12 mouse cellular contexts compared by ENCODE assay signal in genomic region chr12:111535762-111536161, GRCm38 (mm10). TPM values are rescaled to one million over a fixed set of nuclear protein-coding genes. Genes with fewer than 3 reads are reported as not detected.
DNase-seq lines count a peak whose midpoint lies in the region; ATAC-seq and TF ChIP-seq lines count a peak whose summit lies in the region.
"Had no signal": no experiment of that assay in that cellular context is flagged by ENCODE, and none has a peak within 500 bp of the region (broad histone marks: within the 10 kb centered on the region; RNA-seq: fewer than 3 reads in every experiment).

No protein-coding gene starts in this region.

- H3K9me3 ChIP-seq in heart, embryonic 13.5 days = no peaks in the 10 kb centered on the region
- no peaks in the 10 kb centered on the region for H3K9me3 ChIP-seq in liver, embryonic 16.5 days (replicated peaks; ENCODE audit: control insufficient read depth, low read length)
- no peaks in the 10 kb centered on the region for H3K9me3 ChIP-seq in midbrain, postnatal 0 days (ENCODE audit: low read length)
- H3K9me3 ChIP-seq: limb, embryonic 12.5 days; midbrain, embryonic 15.5 days had no signal

- peak overlapping the region; percentile 38; the same call in 1 of the 2 replicates for H3K27ac ChIP-seq in heart, embryonic 13.5 days (replicated peaks)
- peak overlapping the region; percentile 36 for H3K27ac ChIP-seq in testis, adult 2 months (ENCODE audit: control insufficient read depth, insufficient read depth, low read depth, low read length)
- peak overlapping the region; percentile 88 for H3K27ac ChIP-seq in liver, embryonic 16.5 days (ENCODE audit: low read length)
- H3K27ac ChIP-seq in midbrain, postnatal 0 days (ENCODE audit: low read depth, low read length) = no peak overlapping the region
- H3K27ac ChIP-seq: hindbrain, embryonic 14.5 days; limb, embryonic 12.5 days; midbrain, embryonic 15.5 days had no signal

- no peak for DNase-seq in heart, postnatal 25 days (ENCODE audit: low spot score)
- no peak for DNase-seq in testis, postnatal 10 days (ENCODE audit: low spot score)
- no peak for DNase-seq in cerebellum, postnatal 4 days (ENCODE audit: low spot score in 2 of 2)
- no peak for DNase-seq in midbrain, postnatal 0 days (ENCODE audit: low spot score)
- DNase-seq in frontal cortex, postnatal 36 days (ENCODE audit: low spot score in 2 of 2) = no peak
- DNase-seq: cerebellum, postnatal 14 days had no signal

- H3K4me2 ChIP-seq in heart, embryonic 13.5 days = peak overlapping the region; percentile 1
- peak overlapping the region; percentile 51 for H3K4me2 ChIP-seq in liver, embryonic 16.5 days (ENCODE audit: low read depth, low read length)
- no peak overlapping the region for H3K4me2 ChIP-seq in midbrain, postnatal 0 days (ENCODE audit: low read depth, low read length, poor library complexity, severe bottlenecking)
- H3K4me2 ChIP-seq: hindbrain, embryonic 14.5 days; limb, embryonic 12.5 days; midbrain, embryonic 15.5 days had no signal

- no peaks in the 10 kb centered on the region for H3K27me3 ChIP-seq in heart, embryonic 13.5 days (replicated peaks)
- no peaks in the 10 kb centered on the region for H3K27me3 ChIP-seq in testis, adult 2 months (ENCODE audit: control insufficient read depth, insufficient read depth, low read length)
- H3K27me3 ChIP-seq in liver, embryonic 16.5 days (ENCODE audit: control insufficient read depth, insufficient read depth, low read depth, low read length) = peaks cover 18% of the 10 kb centered on the region
- no peaks in the 10 kb centered on the region for H3K27me3 ChIP-seq in midbrain, postnatal 0 days (ENCODE audit: insufficient read depth, low read length)
- H3K27me3 ChIP-seq: limb, embryonic 12.5 days; midbrain, embryonic 15.5 days had no signal

- TF ChIP-seq POLR2A in testis, adult 2 months (IDR thresholded peaks at IDR 0.05; ENCODE audit: control insufficient read depth, low read depth, low read length) = no peak

- no peak for ATAC-seq in heart, embryonic 13.5 days (ENCODE audit: extremely low read depth, insufficient number of reproducible peaks, low FRiP score, low TSS enrichment)
- ATAC-seq in liver, embryonic 16.5 days (ENCODE audit: low read depth) = no peak
- no peak for ATAC-seq in midbrain, postnatal 0 days (ENCODE audit: low FRiP score)
- ATAC-seq: midbrain, embryonic 15.5 days had no signal

- TF ChIP-seq CTCF in testis, adult 2 months (IDR thresholded peaks at IDR 0.05; ENCODE audit: control insufficient read depth, insufficient read depth, insufficient replicate concordance, low read depth, low read length) = no peak
- TF ChIP-seq CTCF in midbrain, postnatal 0 days (IDR thresholded peaks at IDR 0.05) = no peak

- H3K4me3 ChIP-seq in heart, embryonic 13.5 days = no peak overlapping the region
- peak overlapping the region; percentile 76 for H3K4me3 ChIP-seq in testis, adult 2 months (ENCODE audit: control insufficient read depth, low read depth, low read length)
- no peak overlapping the region for H3K4me3 ChIP-seq in liver, embryonic 16.5 days (ENCODE audit: low read depth, low read length)
- H3K4me3 ChIP-seq in midbrain, postnatal 0 days (ENCODE audit: low read depth, low read length) = no peak overlapping the region
- H3K4me3 ChIP-seq: limb, embryonic 12.5 days; midbrain, embryonic 15.5 days had no signal

- H3K36me3 ChIP-seq in heart, embryonic 13.5 days = peaks cover 19% of the 10 kb centered on the region
- H3K36me3 ChIP-seq in testis, adult 2 months (ENCODE audit: control insufficient read depth, insufficient read depth, low read length) = peaks cover 4% of the 10 kb centered on the region
- peaks cover 18% of the 10 kb centered on the region for H3K36me3 ChIP-seq in liver, embryonic 16.5 days (ENCODE audit: control insufficient read depth, insufficient read depth)
- peaks cover 3% of the 10 kb centered on the region; the same call in 1 of the 2 replicates for H3K36me3 ChIP-seq in midbrain, postnatal 0 days (ENCODE audit: insufficient read depth, low read length)

- 58% methylated on average over 5 of the region's 5 CpGs for WGBS in heart, embryonic 13.5 days
- 42% methylated on average over 5 of the region's 5 CpGs for WGBS in liver, embryonic 16.5 days (ENCODE audit: insufficient replicate concordance)
- 91% methylated on average over 5 of the region's 5 CpGs for WGBS in midbrain, postnatal 0 days

- peak overlapping the region; percentile 99; the same call in 1 of the 2 replicates for H3K9ac ChIP-seq in heart, embryonic 13.5 days
- H3K9ac ChIP-seq in liver, embryonic 16.5 days (ENCODE audit: low read depth, low read length) = 0 out of 2 replicates have a peak overlapping the region, but pooled peaks have one; percentile 22
- no peak overlapping the region for H3K9ac ChIP-seq in midbrain, postnatal 0 days (replicated peaks; ENCODE audit: low read length, poor library complexity, severe bottlenecking)
- H3K9ac ChIP-seq: hindbrain, embryonic 14.5 days; limb, embryonic 12.5 days; midbrain, embryonic 15.5 days had no signal

- peaks cover 47% of the 10 kb centered on the region for H3K4me1 ChIP-seq in heart, embryonic 13.5 days
- peaks cover 10% of the 10 kb centered on the region; the same call in 1 of the 2 replicates for H3K4me1 ChIP-seq in testis, adult 2 months (ENCODE audit: control insufficient read depth, insufficient read depth, low read length)
- H3K4me1 ChIP-seq in liver, embryonic 16.5 days (ENCODE audit: control insufficient read depth, low read depth, low read length) = peaks cover 40% of the 10 kb centered on the region
- H3K4me1 ChIP-seq in midbrain, postnatal 0 days (ENCODE audit: insufficient read depth, low read length) = peaks cover 6% of the 10 kb centered on the region; the same call in 1 of the 2 replicates

- intact Hi-C loops in heart, postnatal 25 days (cut with DNase I) = loop anchor here (5.0 kb wide), 1 partner anchor 37 kb away; the partner anchor contains the start of gene Mark3

RNA-seq across cellular contexts. Expression of gene Eif5, which starts 2.1 kb away (rescaled TPM):
- 389 and 441 TPM in 2 replicates for polyA plus RNA-seq in heart, embryonic 13.5 days (2015; fragmentation: Nextera tagmentation; extraction: Ambion mirVana)
- 100 to 1,000 TPM; 140 to 145 TPM for total RNA-seq in heart, postnatal 25 days (2021)
- polyA plus RNA-seq in testis, adult 2 months (2012; rRNA removed) = 280 and 283 TPM in 2 replicates
- 522 and 558 TPM in 2 replicates for polyA plus RNA-seq in liver, embryonic 16.5 days (2015; fragmentation: Nextera tagmentation; extraction: Ambion mirVana)
- total RNA-seq in midbrain, postnatal 0 days (2014; rRNA removed) = 283 and 376 TPM in 2 replicates
- polyA plus RNA-seq in midbrain, postnatal 0 days (2015; fragmentation: Nextera tagmentation; extraction: Ambion mirVana) = 552 and 640 TPM in 2 replicates

RNA-seq across cellular contexts. Expression of gene Mark3, which starts 38.6 kb away (rescaled TPM):
- 25.7 and 28.0 TPM in 2 replicates for polyA plus RNA-seq in heart, embryonic 13.5 days (2015; fragmentation: Nextera tagmentation; extraction: Ambion mirVana)
- total RNA-seq in heart, postnatal 25 days (2021) = 10 to 100 TPM; 52.9 to 54.3 TPM
- polyA plus RNA-seq in testis, adult 2 months (2012; rRNA removed) = 17.0 and 21.4 TPM in 2 replicates
- polyA plus RNA-seq in liver, embryonic 16.5 days (2015; fragmentation: Nextera tagmentation; extraction: Ambion mirVana) = 7.0 and 9.2 TPM in 2 replicates
- 112 and 141 TPM in 2 replicates for total RNA-seq in midbrain, postnatal 0 days (2014; rRNA removed)
- 31.8 and 41.3 TPM in 2 replicates for polyA plus RNA-seq in midbrain, postnatal 0 days (2015; fragmentation: Nextera tagmentation; extraction: Ambion mirVana)

RNA-seq across cellular contexts. Expression of gene Gm266, which starts 50.1 kb away (rescaled TPM):
- 2.1 and 2.5 TPM in 2 replicates for polyA plus RNA-seq in heart, embryonic 13.5 days (2015; fragmentation: Nextera tagmentation; extraction: Ambion mirVana)
- under 1 TPM; 0.36 to 0.75 TPM for total RNA-seq in heart, postnatal 25 days (2021)
- polyA plus RNA-seq in testis, adult 2 months (2012; rRNA removed) = 1.7 and 1.8 TPM in 2 replicates
- 0.46 and 0.52 TPM in 2 replicates for polyA plus RNA-seq in liver, embryonic 16.5 days (2015; fragmentation: Nextera tagmentation; extraction: Ambion mirVana)
- total RNA-seq in midbrain, postnatal 0 days (2014; rRNA removed) = 9.6 and 12.6 TPM in 2 replicates
- polyA plus RNA-seq in midbrain, postnatal 0 days (2015; fragmentation: Nextera tagmentation; extraction: Ambion mirVana) = 8.4 and 9.7 TPM in 2 replicates
